Mouse (Mus musculus) heart, postnatal 0 days (tissue): ENCODE results near the gene Rhbdl3. TPM values are rescaled to one million over a fixed set of nuclear protein-coding genes. Genes with fewer than 3 reads are reported as not detected.

ENCODE experiments used
- ATAC-seq: fragments of 200-750 bp; cut with Nextera tagmentation; 2 replicates; pipeline ENCODE4 v1.8.0; 2017; ENCODE audit warnings: low read depth, moderate number of reproducible peaks, moderate library complexity; ENCODE audit not compliant: insufficient read depth
- DNase-seq: peaks from one replicate; pipeline ENCODE4 v3.0.0-alpha.2; 2016; ENCODE audit warnings: low spot score
- H3K27ac ChIP-seq: fragments of 300-500 bp; sonication (generic); 2 replicates; pipeline ENCODE4 v1.5.1; 2014; ENCODE audit warnings: low read depth, mild to moderate bottlenecking
- H3K27me3 ChIP-seq: fragments of 300-500 bp; sonication (generic); 2 replicates; pipeline ENCODE4 v1.6.1; 2014; ENCODE audit warnings: low read length, mixed read lengths; ENCODE audit not compliant: control insufficient read depth, insufficient read depth
- H3K36me3 ChIP-seq: fragments of 300-500 bp; sonication (generic); replicated peaks from 2 replicates; pipeline ENCODE4 v1.6.1; 2014; ENCODE audit warnings: low read length, mixed read lengths; ENCODE audit not compliant: control insufficient read depth, insufficient read depth
- H3K4me1 ChIP-seq: fragments of 300-500 bp; sonication (generic); 2 replicates; pipeline ENCODE4 v1.6.1; 2014; ENCODE audit warnings: antibody characterized with exemption; ENCODE audit not compliant: control insufficient read depth, insufficient read depth
- H3K4me2 ChIP-seq: fragments of 300-500 bp; sonication (generic); 2 replicates; pipeline ENCODE4 v1.6.1; 2014; ENCODE audit warnings: low read depth, mild to moderate bottlenecking, low read length, moderate library complexity
- H3K4me3 ChIP-seq: fragments of 300-500 bp; sonication (generic); 2 replicates; pipeline ENCODE4 v1.5.1; 2014; ENCODE audit warnings: low read depth, low read length
- H3K9ac ChIP-seq: fragments of 300-500 bp; sonication (generic); replicated peaks from 2 replicates; pipeline ENCODE4 v1.6.1; 2014; ENCODE audit warnings: low read depth, low read length, mixed read lengths
- H3K9me3 ChIP-seq: fragments of 300-500 bp; sonication (generic); replicated peaks from 2 replicates; pipeline ENCODE4 v1.6.1; 2016; ENCODE audit warnings: low read length; ENCODE audit not compliant: control insufficient read depth
- CTCF ChIP-seq: IDR thresholded peaks from 2 replicates; pipeline ENCODE4 v1.5.1; 2016; ENCODE audit warnings: antibody characterized with exemption, control low read depth, low read depth
- EP300 ChIP-seq: IDR thresholded peaks from 2 replicates; pipeline ENCODE4 v1.6.1; 2016; ENCODE audit warnings: antibody characterized with exemption, low read depth
- WGBS: fragments of 180-500 bp; shearing (Covaris S2); extraction: QIAGEN DNeasy Blood & Tissue Kit; methylation state at CpG from one replicate; pipeline ENCODE4 v1.1.7; 2014; 5-methylcytosine and 5-hydroxymethylcytosine counted together
- polyA plus RNA-seq: library from polyadenylated mRNA; unstranded; fragments of >200 nt; fragmentation: Nextera tagmentation; extraction: Ambion mirVana; gene quantifications from 2 replicates; pipeline ENCODE4 v1.2.1, GENCODE M21; 2015
- total RNA-seq: library from RNA; depleted of rRNA; stranded (reverse); fragments of >200 nt; gene quantifications from 2 replicates; pipeline ENCODE4 v1.2.3, GENCODE M21; 2014; ENCODE audit warnings: low replicate concordance; rRNA removed

Rhbdl3 gene
- total and polyA plus RNA-seq, 2 experiments from 2014 or later = 0.38 to 2.1 TPM

GRCm38 (mm10) chr11:80386790-80387189, 86.1 kb downstream of the Rhbdl3 start:
- no peaks in the 10 kb centered on the region for H3K9me3 ChIP-seq
- ATAC-seq = no peak
- 25% methylated on average over 2 of the region's 2 CpGs for WGBS

GRCm38 (mm10) chr11:80389885-80390284, 89.2 kb downstream of the Rhbdl3 start:
- Histone ChIP-seq H3K4me1 (peaks cover 17% of the 10 kb centered on the region), H3K4me2 (no peak overlapping the region), H3K36me3 (peaks cover 63% of the 10 kb centered on the region), H3K27ac (no peak overlapping the region), H3K4me3 (no peak overlapping the region), H3K27me3 (no peaks in the 10 kb centered on the region), H3K9ac (no peak overlapping the region), H3K9me3 (no peaks in the 10 kb centered on the region)
- TF ChIP-seq EP300 (no peak), CTCF (no peak)
- 71% methylated on average over 1 of the region's 1 CpGs for WGBS
- ATAC-seq (no peak), DNase-seq (no peak)

More at GRCm38 (mm10) chr11:80386790-80387189, 86.1 kb downstream of the Rhbdl3 start:
- H3K4me3 ChIP-seq = no peak overlapping the region
- TF ChIP-seq CTCF = no peak
- TF ChIP-seq EP300 = no peak
- no peak for DNase-seq
- no peak overlapping the region for H3K27ac ChIP-seq
- H3K4me1 ChIP-seq = peaks cover 17% of the 10 kb centered on the region
- peaks cover 42% of the 10 kb centered on the region for H3K36me3 ChIP-seq
- H3K27me3 ChIP-seq = no peaks in the 10 kb centered on the region
- H3K4me2 ChIP-seq = no peak overlapping the region
- H3K9ac ChIP-seq = no peak overlapping the region

GRCm38 (mm10) chr11:80391407-80392120, 90.9 kb downstream of the Rhbdl3 start:
- ATAC-seq = no peak
- Histone ChIP-seq H3K4me3 (no peak overlapping the region), H3K27ac (no peak overlapping the region), H3K9me3 (no peaks in the 10 kb centered on the region), H3K4me1 (peaks cover 5% of the 10 kb centered on the region; the same call in 1 of the 2 replicates), H3K4me2 (no peak overlapping the region), H3K36me3 (peaks cover 79% of the 10 kb centered on the region), H3K9ac (no peak overlapping the region), H3K27me3 (no peaks in the 10 kb centered on the region)
- no peak for TF ChIP-seq EP300
- no peak for TF ChIP-seq CTCF
- 84% methylated on average over 2 of the region's 2 CpGs for WGBS
- DNase-seq = no peak

- WGBS = 91% methylated on average over 3 of the region's 3 CpGs
Measured at GRCm38 (mm10) chr11:80395930-80396329, 95.2 kb downstream of the Rhbdl3 start.

GRCm38 (mm10) chr11:80396617-80397016, 95.9 kb downstream of the Rhbdl3 start:
- Histone ChIP-seq H3K9ac (no peak overlapping the region), H3K36me3 (peaks cover 77% of the 10 kb centered on the region), H3K9me3 (no peaks in the 10 kb centered on the region), H3K4me1 (no peaks in the 10 kb centered on the region), H3K4me2 (no peak overlapping the region), H3K27me3 (no peaks in the 10 kb centered on the region), H3K4me3 (no peak overlapping the region), H3K27ac (no peak overlapping the region)
- ATAC-seq (no peak), DNase-seq (no peak)
- 86% methylated on average over 4 of the region's 4 CpGs for WGBS
- TF ChIP-seq CTCF (no peak), EP300 (no peak)

More at GRCm38 (mm10) chr11:80395930-80396329, 95.2 kb downstream of the Rhbdl3 start:
- DNase-seq (no peak), ATAC-seq (no peak)
- peaks cover 79% of the 10 kb centered on the region for H3K36me3 ChIP-seq
- no peak overlapping the region for H3K27ac ChIP-seq
- TF ChIP-seq CTCF (no peak), EP300 (no peak)
- no peaks in the 10 kb centered on the region for H3K9me3 ChIP-seq
- no peaks in the 10 kb centered on the region for H3K4me1 ChIP-seq
- H3K9ac ChIP-seq = no peak overlapping the region
- H3K4me3 ChIP-seq = no peak overlapping the region
- no peak overlapping the region for H3K4me2 ChIP-seq
- no peaks in the 10 kb centered on the region for H3K27me3 ChIP-seq

Other genes with a start within 250 kb of the Rhbdl3 start
- gene Crlf3, start 219.9 kb upstream of the Rhbdl3 start, total RNA-seq = 12.6 and 28.0 TPM in 2 replicates
- 19.7 and 22.3 TPM in 2 replicates for gene Crlf3, start 219.9 kb upstream of the Rhbdl3 start, polyA plus RNA-seq
- gene Atad5, start 211.5 kb upstream of the Rhbdl3 start, total RNA-seq = 3.3 and 4.2 TPM in 2 replicates
- 1.5 and 1.8 TPM in 2 replicates for gene Atad5, start 211.5 kb upstream of the Rhbdl3 start, polyA plus RNA-seq
- gene Tefm, start 158.7 kb upstream of the Rhbdl3 start, total RNA-seq = 32.4 and 40.3 TPM in 2 replicates
- gene Tefm, start 158.7 kb upstream of the Rhbdl3 start, polyA plus RNA-seq = 37.6 and 39.9 TPM in 2 replicates
- gene Adap2, start 146.8 kb upstream of the Rhbdl3 start, total RNA-seq = 17.0 and 20.0 TPM in 2 replicates
- gene Adap2, start 146.8 kb upstream of the Rhbdl3 start, polyA plus RNA-seq = 2.1 and 3.0 TPM in 2 replicates
- gene Rnf135, start 117.1 kb upstream of the Rhbdl3 start, total RNA-seq = 6.2 and 10.2 TPM in 2 replicates
- gene Rnf135, start 117.1 kb upstream of the Rhbdl3 start, polyA plus RNA-seq = 11.7 and 12.9 TPM in 2 replicates
- 77.3 and 89.3 TPM in 2 replicates for gene Rhot1, start 91.9 kb upstream of the Rhbdl3 start, total RNA-seq
- 48.8 and 53.8 TPM in 2 replicates for gene Rhot1, start 91.9 kb upstream of the Rhbdl3 start, polyA plus RNA-seq
- 9.2 and 36.9 TPM in 2 replicates for gene 5730455P16Rik, start 77.1 kb downstream of the Rhbdl3 start, total RNA-seq
- 20.2 and 20.3 TPM in 2 replicates for gene 5730455P16Rik, start 77.1 kb downstream of the Rhbdl3 start, polyA plus RNA-seq
- 185 and 196 TPM in 2 replicates for gene Zfp207, start 82.4 kb downstream of the Rhbdl3 start, total RNA-seq
- gene Zfp207, start 82.4 kb downstream of the Rhbdl3 start, polyA plus RNA-seq = 114 and 122 TPM in 2 replicates
- gene Psmd11, start 127.7 kb downstream of the Rhbdl3 start, total RNA-seq = 36.0 and 40.8 TPM in 2 replicates
- 184 and 187 TPM in 2 replicates for gene Psmd11, start 127.7 kb downstream of the Rhbdl3 start, polyA plus RNA-seq
- gene Cdk5r1, start 176.1 kb downstream of the Rhbdl3 start, total RNA-seq = 0.31 and 0.35 TPM in 2 replicates
- gene Cdk5r1, start 176.1 kb downstream of the Rhbdl3 start, polyA plus RNA-seq = 0.26 and 0.33 TPM in 2 replicates